Mouse (Mus musculus) kidney, adult 11 months (tissue): Measurements from ENCODE around the gene Ttf2.

Experiments used
- DNase-seq: peaks from one replicate; pipeline ENCODE4 v3.0.0; 2022

The Ttf2 gene

GRCm38 (mm10) chr3:100963849-100964542, 5.5 kb downstream of the Ttf2 start:
- DNase-seq: no peak

GRCm38 (mm10) chr3:100961501-100961900, 8.0 kb downstream of the Ttf2 start:
- no peak for DNase-seq

- no peak for DNase-seq
Observed at GRCm38 (mm10) chr3:100961007-100961406, 8.5 kb downstream of the Ttf2 start.

- DNase-seq: no peak
Observed at GRCm38 (mm10) chr3:100954616-100955015, 14.8 kb downstream of the Ttf2 start.

- DNase-seq: no peak
Observed at GRCm38 (mm10) chr3:100951531-100951930, 17.9 kb downstream of the Ttf2 start.

- no peak for DNase-seq
Observed at GRCm38 (mm10) chr3:100947286-100947685, 22.2 kb downstream of the Ttf2 start.

GRCm38 (mm10) chr3:100940496-100941037, 28.9 kb downstream of the Ttf2 start:
- DNase-seq: no peak

GRCm38 (mm10) chr3:100938211-100938610, 31.3 kb downstream of the Ttf2 start:
- no peak for DNase-seq

GRCm38 (mm10) chr3:100936201-100936600, 33.3 kb downstream of the Ttf2 start:
- no peak for DNase-seq

GRCm38 (mm10) chr3:100935521-100935920, 33.9 kb downstream of the Ttf2 start:
- DNase-seq: no peak

GRCm38 (mm10) chr3:100932077-100932944, 37.2 kb downstream of the Ttf2 start:
- no peak for DNase-seq

GRCm38 (mm10) chr3:100931332-100932076, 38.0 kb downstream of the Ttf2 start:
- no peak for DNase-seq

- no peak for DNase-seq
Observed at GRCm38 (mm10) chr3:100925176-100925575, 44.3 kb downstream of the Ttf2 start.

- no peak for DNase-seq
Observed at GRCm38 (mm10) chr3:100924065-100924732, 45.3 kb downstream of the Ttf2 start.

- DNase-seq: peak; percentile 18
Observed at GRCm38 (mm10) chr3:100922506-100923375, 46.7 kb downstream of the Ttf2 start.

GRCm38 (mm10) chr3:100921825-100922505, 47.5 kb downstream of the Ttf2 start, which contains the start of gene Trim45:
TSS of gene Trim45 (plus strand) at chr3:100922202.
- peak; percentile 100 for DNase-seq

- DNase-seq: no peak
Observed at GRCm38 (mm10) chr3:100920611-100921140, 48.8 kb downstream of the Ttf2 start.

GRCm38 (mm10) chr3:100916844-100917243, 52.6 kb downstream of the Ttf2 start:
- no peak for DNase-seq

- DNase-seq: no peak
Observed at GRCm38 (mm10) chr3:100911498-100912213, 57.8 kb downstream of the Ttf2 start.

- no peak for DNase-seq
Observed at GRCm38 (mm10) chr3:100911026-100911425, 58.4 kb downstream of the Ttf2 start.
